In genomic region chrX:7837146-7837545, GRCm38 (mm10) we compare ENCODE assay signal across 25 mouse cellular contexts. TPM values are rescaled to one million over a fixed set of nuclear protein-coding genes. Genes with fewer than 3 reads are reported as not detected.
A peak's percentile ranks its signal among the peaks of the same experiment; 100 is the strongest.
DNase-seq lines count a peak whose midpoint lies in the region; ATAC-seq and TF ChIP-seq lines count a peak whose summit lies in the region.
"Had no signal": no experiment of that assay in that cellular context is flagged by ENCODE, and none has a peak within 500 bp of the region (broad histone marks: within the 10 kb centered on the region; RNA-seq: fewer than 3 reads in every experiment).

No protein-coding gene starts in this region.

- H3K4me3 ChIP-seq in spleen, adult 2 months (ENCODE audit: extremely low read depth, insufficient read depth, insufficient read length), result no peak overlapping the region
- H3K4me3 ChIP-seq in erythroblast, embryonic 14.5 days (replicated peaks), result peak overlapping the region; percentile 38
- H3K4me3 ChIP-seq in liver, embryonic 16.5 days (ENCODE audit: low read depth, low read length), result peak overlapping the region; percentile 13
- H3K4me3 ChIP-seq: gastrocnemius, adult 2 months; hindbrain, embryonic 12.5 days; midbrain, embryonic 10.5 days; neural tube, embryonic 12.5 days; stomach, embryonic 15.5 days had no signal

- ATAC-seq in liver, embryonic 16.5 days (ENCODE audit: low read depth), result peak; percentile 54
- ATAC-seq: forebrain, postnatal 0 days; inflammation-experienced regulatory T-cells, adult 6 months had no signal

- peak overlapping the region; percentile 52 for H3K9ac ChIP-seq in liver, embryonic 16.5 days (ENCODE audit: low read depth, low read length)
- H3K9ac ChIP-seq: forebrain, postnatal 0 days; hindbrain, embryonic 12.5 days; neural tube, embryonic 12.5 days; stomach, embryonic 15.5 days had no signal

- DNase-seq in spleen, adult 2 months (ENCODE audit: low read depth in 1 of 2, low spot score in 2 of 2), result no peak
- DNase-seq in spleen, adult 18-20 months, result no peak
- DNase-seq in gastrocnemius, adult 18-20 months (ENCODE audit: low spot score), result no peak
- no peak for DNase-seq in urinary bladder, postnatal 10 days (ENCODE audit: low spot score)
- DNase-seq in layer of hippocampus, postnatal 14 days (ENCODE audit: low spot score in 2 of 2), result no peak
- DNase-seq: B cell, adult 2 months; cerebellum, adult 11 months; cerebellum, postnatal 36 days; forebrain, postnatal 0 days; gastrocnemius, adult 2 months; heart, adult 11 months; kidney, adult 8-10 months; kidney, postnatal 36 days; layer of hippocampus, adult 9-11 months; lung, postnatal 10 days; right cerebral cortex, postnatal 25 days; thymus, postnatal 25 days had no signal

- WGBS in spleen, adult 2 months, result 80% methylated on average over 1 of the region's 1 CpGs
- WGBS in liver, embryonic 16.5 days (ENCODE audit: insufficient replicate concordance), result 17% methylated on average over 1 of the region's 1 CpGs

- H3K36me3 ChIP-seq in spleen, adult 2 months (ENCODE audit: control insufficient read depth, insufficient read depth, low read length), result no peaks in the 10 kb centered on the region
- H3K36me3 ChIP-seq in erythroblast, embryonic 14.5 days (ENCODE audit: control insufficient read depth), result no peaks in the 10 kb centered on the region; the same call in none of the 2 replicates
- no peaks in the 10 kb centered on the region for H3K36me3 ChIP-seq in liver, embryonic 16.5 days (ENCODE audit: control insufficient read depth, insufficient read depth)
- H3K36me3 ChIP-seq: hindbrain, embryonic 12.5 days; midbrain, embryonic 10.5 days; neural tube, embryonic 12.5 days; stomach, embryonic 15.5 days had no signal

- H3K27me3 ChIP-seq in spleen, adult 2 months (ENCODE audit: control insufficient read depth, insufficient read depth, low read length), result no peaks in the 10 kb centered on the region
- no peaks in the 10 kb centered on the region; the same call in 1 of the 2 replicates for H3K27me3 ChIP-seq in erythroblast, embryonic 14.5 days (ENCODE audit: control insufficient read depth)
- H3K27me3 ChIP-seq in liver, embryonic 16.5 days (ENCODE audit: control insufficient read depth, insufficient read depth, low read depth, low read length), result no peaks in the 10 kb centered on the region
- H3K27me3 ChIP-seq: hindbrain, embryonic 12.5 days; neural tube, embryonic 12.5 days; stomach, embryonic 15.5 days had no signal

- H3K27ac ChIP-seq in spleen, adult 2 months (ENCODE audit: insufficient read depth, low read length), result peak overlapping the region; percentile 70; the same call in 1 of the 2 replicates
- H3K27ac ChIP-seq in liver, embryonic 16.5 days (ENCODE audit: low read length), result peak overlapping the region; percentile 97
- H3K27ac ChIP-seq: gastrocnemius, adult 2 months; hindbrain, embryonic 12.5 days; midbrain, embryonic 10.5 days; neural tube, embryonic 12.5 days; stomach, embryonic 15.5 days had no signal

- no peak for TF ChIP-seq POLR2A in spleen, adult 2 months (IDR thresholded peaks at IDR 0.05; ENCODE audit: low read depth, low read length)

- H3K9me3 ChIP-seq in erythroblast, embryonic 14.5 days (ENCODE audit: control insufficient read depth, low read length), result peaks cover 11% of the 10 kb centered on the region
- no peaks in the 10 kb centered on the region for H3K9me3 ChIP-seq in liver, embryonic 16.5 days (replicated peaks; ENCODE audit: control insufficient read depth, low read length)
- H3K9me3 ChIP-seq: hindbrain, embryonic 12.5 days; neural tube, embryonic 12.5 days; stomach, embryonic 15.5 days had no signal

- no peak for TF ChIP-seq CTCF in spleen, adult 2 months (IDR thresholded peaks at IDR 0.05; ENCODE audit: extremely low read depth, insufficient read depth, insufficient read length, insufficient replicate concordance)

- no peaks in the 10 kb centered on the region for H3K4me1 ChIP-seq in spleen, adult 2 months (ENCODE audit: control insufficient read depth, insufficient read depth, insufficient read length)
- peaks cover 73% of the 10 kb centered on the region for H3K4me1 ChIP-seq in erythroblast, embryonic 14.5 days (ENCODE audit: control insufficient read depth)
- peaks cover 50% of the 10 kb centered on the region for H3K4me1 ChIP-seq in liver, embryonic 16.5 days (ENCODE audit: control insufficient read depth, low read depth, low read length)
- H3K4me1 ChIP-seq: hindbrain, embryonic 12.5 days; midbrain, embryonic 10.5 days; neural tube, embryonic 12.5 days; stomach, embryonic 15.5 days had no signal

- peak overlapping the region; percentile 55 for H3K4me2 ChIP-seq in liver, embryonic 16.5 days (ENCODE audit: low read depth, low read length)
- H3K4me2 ChIP-seq: hindbrain, embryonic 12.5 days; neural tube, embryonic 12.5 days; stomach, embryonic 15.5 days had no signal

RNA-seq across cellular contexts. Expression of gene Otud5, which starts 4.0 kb away (rescaled TPM):
- polyA plus RNA-seq in spleen, adult 2 months (2012; rRNA removed), result 54.8 and 61.6 TPM in 2 replicates
- polyA plus RNA-seq in erythroblast, embryonic 14.5 days (2012), result 36.0 and 44.0 TPM in 2 replicates
- 32.9 and 42.5 TPM in 2 replicates for polyA plus RNA-seq in liver, embryonic 16.5 days (2015; fragmentation: Nextera tagmentation; extraction: Ambion mirVana)
- total RNA-seq in gastrocnemius, adult 18-20 months (2021), result 10 to 100 TPM; 14.6 to 17.1 TPM
- total RNA-seq in layer of hippocampus, postnatal 14 days (2021), result 10 to 100 TPM; 64.1 to 64.9 TPM

RNA-seq across cellular contexts. Expression of gene Kcnd1, which starts 15.1 kb away (rescaled TPM):
- polyA plus RNA-seq in spleen, adult 2 months (2012; rRNA removed), result 1.4 and 1.6 TPM in 2 replicates
- 0.03 TPM in 2 replicates for polyA plus RNA-seq in erythroblast, embryonic 14.5 days (2012)
- 0.19 TPM in 2 replicates for polyA plus RNA-seq in liver, embryonic 16.5 days (2015; fragmentation: Nextera tagmentation; extraction: Ambion mirVana)
- under 1 TPM in 1 of 2 experiments, not detected in 1; 0.12 TPM for total RNA-seq in gastrocnemius, adult 18-20 months (2021)
- total RNA-seq in layer of hippocampus, postnatal 14 days (2021), result 10 to 100 TPM in 1 of 2 experiments, 1 to 10 TPM in 1; 9.8 to 10.0 TPM
- total RNA-seq: monocyte, adult 5-6 weeks had no signal

RNA-seq across cellular contexts. Expression of gene Pim2, which starts 40.9 kb away (rescaled TPM):
- polyA plus RNA-seq in spleen, adult 2 months (2012; rRNA removed), result 40.1 and 75.0 TPM in 2 replicates
- 0.60 and 0.94 TPM in 2 replicates for polyA plus RNA-seq in erythroblast, embryonic 14.5 days (2012)
- 3.1 and 3.5 TPM in 2 replicates for polyA plus RNA-seq in liver, embryonic 16.5 days (2015; fragmentation: Nextera tagmentation; extraction: Ambion mirVana)
- total RNA-seq in gastrocnemius, adult 18-20 months (2021), result 1 to 10 TPM; 1.5 to 1.9 TPM
- total RNA-seq in layer of hippocampus, postnatal 14 days (2021), result 10 to 100 TPM; 43.2 to 49.5 TPM

RNA-seq across cellular contexts. Expression of gene Slc35a2, which starts 46.7 kb away (rescaled TPM):
- 34.7 and 49.5 TPM in 2 replicates for polyA plus RNA-seq in spleen, adult 2 months (2012; rRNA removed)
- 4.4 and 4.8 TPM in 2 replicates for polyA plus RNA-seq in erythroblast, embryonic 14.5 days (2012)
- polyA plus RNA-seq in liver, embryonic 16.5 days (2015; fragmentation: Nextera tagmentation; extraction: Ambion mirVana), result 13.5 and 14.2 TPM in 2 replicates
- 1 to 10 TPM; 7.7 to 9.5 TPM for total RNA-seq in gastrocnemius, adult 18-20 months (2021)
- total RNA-seq in layer of hippocampus, postnatal 14 days (2021), result 10 to 100 TPM; 45.9 to 52.7 TPM

RNA-seq across cellular contexts. Expression of gene Gripap1, which starts 47.6 kb away (rescaled TPM):
- 53.3 and 53.9 TPM in 2 replicates for polyA plus RNA-seq in spleen, adult 2 months (2012; rRNA removed)
- 3.5 and 4.8 TPM in 2 replicates for polyA plus RNA-seq in erythroblast, embryonic 14.5 days (2012)
- polyA plus RNA-seq in liver, embryonic 16.5 days (2015; fragmentation: Nextera tagmentation; extraction: Ambion mirVana), result 27.7 and 28.9 TPM in 2 replicates
- 10 to 100 TPM; 16.7 to 19.5 TPM for total RNA-seq in gastrocnemius, adult 18-20 months (2021)
- 10 to 100 TPM; 88.1 to 98.9 TPM for total RNA-seq in layer of hippocampus, postnatal 14 days (2021)
